Mouse (Mus musculus) liver, postnatal 0 days (tissue): ENCODE results near the gene Hoxc11.

Experiments
- CTCF ChIP-seq: sonication (generic); IDR thresholded peaks from 2 replicates; pipeline ENCODE4 v1.5.1; 2016; ENCODE audit warnings: antibody characterized with exemption, low read depth
- EP300 ChIP-seq: IDR thresholded peaks from 2 replicates; pipeline ENCODE4 v1.6.1; 2016; ENCODE audit warnings: antibody characterized with exemption, low read depth, mild to moderate bottlenecking

DNA sequence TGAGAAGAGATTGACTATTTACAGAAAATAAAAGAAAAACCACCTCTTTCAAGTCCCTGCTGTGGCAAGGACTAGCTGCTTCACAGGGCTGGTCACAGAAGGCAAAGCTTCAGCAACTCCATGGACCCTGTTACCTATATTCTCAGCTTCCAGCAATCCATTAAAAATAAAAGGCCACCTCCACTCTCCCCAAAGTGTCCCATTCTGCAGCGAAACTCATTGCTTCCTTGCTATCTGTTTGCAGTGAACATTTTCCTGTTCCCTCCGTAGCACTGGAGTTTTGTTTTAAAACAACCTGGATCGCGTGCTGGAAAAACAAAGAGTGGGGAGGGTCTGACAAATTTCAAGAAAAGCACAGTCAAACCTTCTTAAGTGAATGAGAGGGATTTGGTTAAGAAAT is 44.7 kb upstream of the Hoxc11 start:
- TF ChIP-seq CTCF (no peak), EP300 (no peak)
